Mouse (Mus musculus): ENCODE measurements around the gene Tubgcp6. TPM values are rescaled to one million over a fixed set of nuclear protein-coding genes. Genes with fewer than 3 reads are reported as not detected.

Gene Tubgcp6
- polyA plus RNA-seq, 1 experiment from 2014 or later, result 3.3 TPM

DNA sequence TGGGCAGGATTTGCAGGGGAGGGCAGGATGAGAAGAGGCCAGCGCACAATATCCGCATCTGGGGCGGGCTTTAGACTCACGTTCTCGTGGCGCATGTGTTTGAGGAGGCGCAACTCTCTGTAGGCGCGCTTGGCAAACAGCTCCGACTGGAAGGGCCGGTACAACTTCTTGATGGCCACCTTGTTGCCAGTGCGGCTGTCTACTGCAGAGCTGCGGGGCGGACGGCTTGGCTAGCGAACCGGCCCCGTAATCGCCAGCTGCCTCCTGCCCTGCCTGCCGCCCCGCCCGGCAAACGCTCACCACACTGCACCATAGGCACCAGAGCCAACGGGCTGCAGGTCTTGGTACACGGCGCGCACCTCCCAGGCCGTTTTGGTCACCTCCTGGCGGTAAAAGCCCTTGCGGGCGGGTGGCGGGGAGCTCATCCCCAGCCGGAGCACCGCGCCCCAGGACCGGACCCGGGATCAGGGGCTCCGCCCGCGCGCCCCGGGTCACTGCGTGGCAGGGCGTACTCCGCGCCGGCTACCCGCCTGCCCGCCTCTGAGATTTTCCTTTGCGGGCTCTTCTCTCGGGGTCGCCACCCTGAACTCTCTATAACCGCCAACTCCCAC is 17.2 kb upstream of the Tubgcp6 start:
- TF ChIP-seq EP300 (IDR thresholded peaks at IDR 0.05; ENCODE audit: low read depth) (no peak), CTCF (IDR thresholded peaks at IDR 0.05; ENCODE audit: low read depth) (no peak)
- peak overlapping the region; percentile 30; the same call in 1 of the 2 replicates for H3K9ac ChIP-seq (replicated peaks)
- peaks cover 75% of the 10 kb centered on the region for H3K27me3 ChIP-seq (ENCODE audit: insufficient read depth, low read length)
- H3K36me3 ChIP-seq (replicated peaks; ENCODE audit: insufficient read depth, low read length), result no peaks in the 10 kb centered on the region
- WGBS (ENCODE audit: insufficient replicate concordance), result under 1% methylated on average over 50 of the region's 53 CpGs
- H3K4me2 ChIP-seq (ENCODE audit: low read depth, low read length), result peak overlapping the region; percentile 67
- DNase-seq (no peak), ATAC-seq (peak; percentile 23; the same call in 1 of the 2 replicates)
- H3K4me1 ChIP-seq (ENCODE audit: insufficient read depth), result peaks cover 12% of the 10 kb centered on the region
- peak overlapping the region; percentile 47 for H3K4me3 ChIP-seq (ENCODE audit: low read depth, low read length)
- H3K9me3 ChIP-seq (ENCODE audit: low read length), result no peaks in the 10 kb centered on the region
- H3K27ac ChIP-seq (ENCODE audit: low read depth), result no peak overlapping the region

DNA sequence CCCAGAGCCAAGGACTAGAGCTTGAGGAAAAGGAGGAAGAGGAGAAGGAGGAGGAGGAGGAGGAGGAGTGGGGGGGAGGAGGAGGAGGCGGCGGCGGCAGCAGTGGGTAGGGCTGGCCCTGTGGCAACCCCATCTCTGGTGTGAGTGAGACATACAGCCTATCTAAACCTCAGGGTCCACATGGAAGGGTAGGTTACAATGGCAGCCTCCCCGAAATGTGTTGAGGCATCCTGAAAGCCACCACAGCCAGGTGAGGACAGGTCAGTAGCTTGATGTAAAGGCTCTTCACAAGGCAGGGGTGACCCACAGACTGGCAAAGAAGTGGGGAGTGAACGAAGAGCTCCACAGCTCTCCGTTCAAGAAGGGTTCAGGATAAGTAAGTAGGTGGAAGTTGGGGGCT is 15.6 kb upstream of the Tubgcp6 start:
- TF ChIP-seq EP300 (IDR thresholded peaks at IDR 0.05; ENCODE audit: low read depth), result no peak
- no peak overlapping the region for H3K4me3 ChIP-seq (ENCODE audit: low read depth, low read length)
- H3K27me3 ChIP-seq (ENCODE audit: insufficient read depth, low read length), result peaks cover 67% of the 10 kb centered on the region
- peaks cover 12% of the 10 kb centered on the region for H3K4me1 ChIP-seq (ENCODE audit: insufficient read depth)
- DNase-seq (no peak), ATAC-seq (no peak)
- H3K4me2 ChIP-seq (ENCODE audit: low read depth, low read length), result no peak overlapping the region
- no peaks in the 10 kb centered on the region for H3K9me3 ChIP-seq (ENCODE audit: low read length)
- 75% methylated on average over 6 of the region's 6 CpGs for WGBS (ENCODE audit: insufficient replicate concordance)
- H3K36me3 ChIP-seq (replicated peaks; ENCODE audit: insufficient read depth, low read length), result no peaks in the 10 kb centered on the region
- H3K9ac ChIP-seq (replicated peaks), result no peak overlapping the region
- H3K27ac ChIP-seq (ENCODE audit: low read depth), result no peak overlapping the region

DNA sequence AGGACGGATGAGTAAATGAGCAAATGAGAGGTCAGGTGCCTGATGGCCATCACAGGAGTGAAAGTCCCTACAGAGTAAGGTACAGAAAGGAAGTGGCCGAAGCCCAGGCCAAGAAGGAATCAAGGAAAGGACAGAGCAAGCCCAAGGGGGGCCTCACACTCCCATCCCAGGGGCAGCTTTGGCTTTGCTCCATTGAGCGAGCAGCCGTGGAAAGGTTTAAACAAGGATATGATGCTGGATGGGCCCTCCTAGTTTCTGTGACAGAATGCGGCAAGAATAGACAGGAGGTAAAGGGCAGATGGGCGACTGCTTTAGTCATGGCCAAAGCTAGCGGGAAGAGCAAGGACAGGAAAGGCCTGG is 15.1 kb upstream of the Tubgcp6 start:
- peaks cover 64% of the 10 kb centered on the region for H3K27me3 ChIP-seq (ENCODE audit: insufficient read depth, low read length)
- no peak for TF ChIP-seq EP300 (IDR thresholded peaks at IDR 0.05; ENCODE audit: low read depth)
- TF ChIP-seq CTCF (IDR thresholded peaks at IDR 0.05; ENCODE audit: low read depth), result no peak
- ATAC-seq (no peak), DNase-seq (no peak)
- H3K4me3 ChIP-seq (ENCODE audit: low read depth, low read length), result no peak overlapping the region
- no peak overlapping the region for H3K4me2 ChIP-seq (ENCODE audit: low read depth, low read length)
- WGBS (ENCODE audit: insufficient replicate concordance), result 81% methylated on average over 7 of the region's 7 CpGs
- no peak overlapping the region for H3K9ac ChIP-seq (replicated peaks)
- H3K9me3 ChIP-seq (ENCODE audit: low read length), result no peaks in the 10 kb centered on the region
- no peak overlapping the region for H3K27ac ChIP-seq (ENCODE audit: low read depth)
- peaks cover 12% of the 10 kb centered on the region for H3K4me1 ChIP-seq (ENCODE audit: insufficient read depth)
- H3K36me3 ChIP-seq (replicated peaks; ENCODE audit: insufficient read depth, low read length), result no peaks in the 10 kb centered on the region

DNA sequence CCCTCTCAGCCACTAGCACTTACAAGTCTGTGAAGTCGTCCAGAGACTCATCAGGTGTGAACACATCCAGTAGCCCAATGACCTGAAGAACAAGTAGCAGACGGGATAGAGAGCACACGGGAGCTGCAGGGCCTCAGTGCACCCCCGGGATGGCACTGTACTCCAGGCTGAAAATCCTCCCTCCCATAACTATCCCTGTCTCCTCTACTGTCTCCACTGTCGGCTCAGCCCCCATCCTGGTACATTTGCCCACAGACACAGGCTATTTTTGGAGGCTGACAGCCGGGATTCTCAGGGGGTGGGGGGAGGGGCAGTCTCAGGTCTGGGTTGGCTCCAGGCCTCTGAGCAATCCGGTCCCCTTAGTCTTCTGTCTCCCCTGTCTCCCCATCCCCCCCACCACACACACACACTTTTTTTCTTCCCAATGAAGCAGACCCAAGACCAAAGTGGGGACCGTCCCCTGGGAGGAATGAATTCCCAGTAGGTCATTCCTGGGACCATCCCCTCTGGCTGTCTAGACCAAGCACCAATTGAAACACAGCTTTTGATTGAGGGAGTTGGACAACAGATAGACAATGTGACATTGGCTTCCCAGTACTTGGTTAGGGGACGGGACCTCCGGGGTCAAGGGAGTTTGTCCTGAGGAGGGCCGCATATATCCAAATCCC is 14.6 kb upstream of the Tubgcp6 start:
- ATAC-seq (no peak), DNase-seq (no peak)
- Histone ChIP-seq H3K27me3 (ENCODE audit: insufficient read depth, low read length) (peaks cover 59% of the 10 kb centered on the region), H3K9ac (replicated peaks) (no peak overlapping the region), H3K4me3 (ENCODE audit: low read depth, low read length) (no peak overlapping the region), H3K4me2 (ENCODE audit: low read depth, low read length) (no peak overlapping the region), H3K27ac (ENCODE audit: low read depth) (no peak overlapping the region), H3K36me3 (replicated peaks; ENCODE audit: insufficient read depth, low read length) (no peaks in the 10 kb centered on the region), H3K4me1 (ENCODE audit: insufficient read depth) (peaks cover 12% of the 10 kb centered on the region), H3K9me3 (ENCODE audit: low read length) (no peaks in the 10 kb centered on the region)
- TF ChIP-seq EP300 (IDR thresholded peaks at IDR 0.05; ENCODE audit: low read depth) (no peak), CTCF (IDR thresholded peaks at IDR 0.05; ENCODE audit: low read depth) (no peak)
- 66% methylated on average over 11 of the region's 11 CpGs for WGBS (ENCODE audit: insufficient replicate concordance)

DNA sequence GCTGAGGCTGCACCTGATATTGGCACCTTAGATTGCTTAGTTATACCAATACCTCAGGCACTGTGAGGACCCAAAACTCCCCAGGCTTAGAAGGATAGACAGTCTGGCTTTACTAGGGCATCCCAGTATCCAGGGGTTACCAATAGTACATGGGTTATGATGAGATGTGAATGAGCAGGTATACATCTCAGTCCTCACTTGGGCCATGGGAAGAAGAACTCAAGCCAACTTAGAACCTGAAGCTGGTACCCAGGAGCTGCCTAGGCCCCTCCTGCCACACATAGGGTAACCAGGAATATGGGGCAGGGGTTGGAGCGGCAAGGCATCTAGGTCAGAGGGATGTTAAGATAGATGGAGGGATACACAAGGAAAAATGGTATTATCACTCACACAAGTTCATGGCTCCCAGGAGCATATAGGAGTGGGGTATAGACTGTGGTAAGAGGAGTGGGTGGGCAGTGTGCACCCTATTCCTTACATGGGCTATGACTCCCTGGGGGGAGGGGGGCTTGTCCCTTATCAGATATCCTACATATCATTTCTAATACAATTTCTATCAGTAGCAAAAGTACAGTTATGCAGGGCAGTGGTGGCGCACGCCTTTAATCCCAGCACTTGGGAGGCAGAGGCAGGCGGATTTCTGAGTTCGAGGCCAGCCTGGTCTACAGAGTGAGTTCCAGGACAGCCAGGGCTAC is 13.7 kb upstream of the Tubgcp6 start:
- Histone ChIP-seq H3K27me3 (ENCODE audit: insufficient read depth, low read length) (peaks cover 50% of the 10 kb centered on the region), H3K9me3 (ENCODE audit: low read length) (no peaks in the 10 kb centered on the region), H3K36me3 (replicated peaks; ENCODE audit: insufficient read depth, low read length) (no peaks in the 10 kb centered on the region), H3K4me3 (ENCODE audit: low read depth, low read length) (no peak overlapping the region), H3K4me1 (ENCODE audit: insufficient read depth) (peaks cover 18% of the 10 kb centered on the region), H3K9ac (replicated peaks) (no peak overlapping the region), H3K27ac (ENCODE audit: low read depth) (no peak overlapping the region), H3K4me2 (ENCODE audit: low read depth, low read length) (no peak overlapping the region)
- ATAC-seq (no peak), DNase-seq (no peak)
- TF ChIP-seq EP300 (IDR thresholded peaks at IDR 0.05; ENCODE audit: low read depth) (no peak), CTCF (IDR thresholded peaks at IDR 0.05; ENCODE audit: low read depth) (no peak)
- 88% methylated on average over 4 of the region's 5 CpGs for WGBS (ENCODE audit: insufficient replicate concordance)

DNA sequence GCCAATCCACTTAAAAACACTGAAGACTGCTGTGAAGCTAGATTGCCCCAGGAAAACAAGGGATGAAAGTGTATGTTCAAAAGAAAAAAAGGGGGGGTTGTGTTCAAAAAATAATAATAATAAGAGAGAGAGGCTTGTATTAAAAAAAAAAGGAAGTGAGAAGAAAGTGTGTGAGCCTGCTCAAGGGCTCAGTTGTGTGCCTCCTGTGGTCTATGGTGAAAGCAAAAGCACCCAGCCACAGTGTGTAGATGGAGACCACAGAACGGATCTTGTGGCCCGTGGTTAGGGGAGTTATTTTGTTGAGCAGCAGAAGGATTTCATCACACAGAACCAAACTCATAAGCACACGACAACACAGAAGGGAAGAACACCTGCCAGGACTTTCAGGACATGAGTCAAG is 8.4 kb upstream of the Tubgcp6 start:
- no peak overlapping the region for H3K9ac ChIP-seq (replicated peaks)
- 0 out of 2 replicates have a peak, but pooled peaks cover 4% of the 10 kb centered on the region for H3K27me3 ChIP-seq (ENCODE audit: insufficient read depth, low read length)
- H3K27ac ChIP-seq (ENCODE audit: low read depth), result peak overlapping the region; percentile 16; the same call in 1 of the 2 replicates
- peak overlapping the region; percentile 18; the same call in 1 of the 2 replicates for H3K4me2 ChIP-seq (ENCODE audit: low read depth, low read length)
- H3K4me1 ChIP-seq (ENCODE audit: insufficient read depth), result peaks cover 18% of the 10 kb centered on the region
- TF ChIP-seq EP300 (IDR thresholded peaks at IDR 0.05; ENCODE audit: low read depth), result no peak
- TF ChIP-seq CTCF (IDR thresholded peaks at IDR 0.05; ENCODE audit: low read depth), result no peak
- ATAC-seq, result no peak
- no peak overlapping the region for H3K4me3 ChIP-seq (ENCODE audit: low read depth, low read length)
- 38% methylated on average over 3 of the region's 3 CpGs for WGBS (ENCODE audit: insufficient replicate concordance)
- H3K9me3 ChIP-seq (ENCODE audit: low read length), result no peaks in the 10 kb centered on the region
- peak; percentile 68 for DNase-seq
- H3K36me3 ChIP-seq (replicated peaks; ENCODE audit: insufficient read depth, low read length), result no peaks in the 10 kb centered on the region
